Mouse (Mus musculus) urinary bladder, postnatal 36 days (tissue): Measurements from ENCODE around the gene Mfap3l.
"Not testable (repeated sequence)": the region's sequence is repeated elsewhere in the genome, so short reads cannot be mapped to it uniquely, and the experiment has no call there.

Experiments
- DNase-seq, 2 experiments: peaks; one replicate each; pipeline ENCODE4 v3.0.0; 2022; ENCODE audit warnings: low spot score in 2 of 2, mixed read lengths in 1 of 2

Gene Mfap3l

GRCm38 (mm10) chr8:60650119-60650518 lies 17.5 kb downstream of the Mfap3l start:
- DNase-seq: no peak

GRCm38 (mm10) chr8:60657425-60658113 lies 24.9 kb downstream of the Mfap3l start:
- DNase-seq: no peak

GRCm38 (mm10) chr8:60658114-60658500 lies 25.5 kb downstream of the Mfap3l start:
- no peak for DNase-seq

- not testable (repeated sequence) for DNase-seq
These were observed 26.1 kb downstream of the Mfap3l start for GRCm38 (mm10) chr8:60658686-60659085.

GRCm38 (mm10) chr8:60659721-60660120 lies 27.1 kb downstream of the Mfap3l start:
- DNase-seq: no peak

GRCm38 (mm10) chr8:60661191-60661590 lies 28.6 kb downstream of the Mfap3l start:
- DNase-seq: no peak

- no peak for DNase-seq
These were observed 30.9 kb downstream of the Mfap3l start for GRCm38 (mm10) chr8:60663552-60663951.

- DNase-seq: no peak
These were observed 33.2 kb downstream of the Mfap3l start for GRCm38 (mm10) chr8:60665821-60666220.

GRCm38 (mm10) chr8:60666852-60667251 lies 34.2 kb downstream of the Mfap3l start:
- no peak for DNase-seq

- DNase-seq: no peak
These were observed 46.0 kb downstream of the Mfap3l start for GRCm38 (mm10) chr8:60678590-60678989.

- no peak for DNase-seq
These were observed 49.2 kb downstream of the Mfap3l start for GRCm38 (mm10) chr8:60681811-60682210.

GRCm38 (mm10) chr8:60682340-60682739 lies 49.7 kb downstream of the Mfap3l start:
- DNase-seq: no peak

GRCm38 (mm10) chr8:60711516-60712086 lies 79.0 kb downstream of the Mfap3l start:
- no peak for DNase-seq

- no peak for DNase-seq
These were observed 82.1 kb downstream of the Mfap3l start for GRCm38 (mm10) chr8:60714724-60715123.

- no peak for DNase-seq
These were observed 86.1 kb downstream of the Mfap3l start for GRCm38 (mm10) chr8:60718692-60719091.
